Mouse (Mus musculus): Measurements from ENCODE around the gene Atp6ap2.

DNA sequence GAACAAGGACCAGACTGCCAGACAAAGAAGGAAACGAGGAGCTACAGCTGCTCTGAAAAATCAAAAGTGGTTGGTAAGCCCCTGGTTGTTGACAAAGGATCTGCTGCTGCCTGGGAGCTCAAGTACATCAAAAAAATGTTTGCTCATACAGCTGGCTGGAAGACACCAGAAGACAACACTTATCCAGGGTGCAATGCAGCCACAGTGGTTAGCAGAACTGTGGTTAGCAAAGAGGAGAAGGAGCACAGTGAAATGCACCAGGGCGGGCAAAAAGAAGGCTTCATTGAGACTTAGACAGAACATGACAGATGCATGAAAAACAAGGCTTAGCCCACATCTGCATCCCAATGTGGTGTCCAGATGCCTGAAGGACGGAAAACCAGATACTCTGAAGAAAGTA lies 9.7 kb upstream of the Atp6ap2 start:
- TF ChIP-seq GATA1 (IDR thresholded peaks at IDR 0.05; ENCODE audit: borderline replicate concordance, low read length), result no peak
- TF ChIP-seq FLI1 (IDR thresholded peaks at IDR 0.05; ENCODE audit: low read length), result no peak
